Mouse (Mus musculus) kidney, postnatal 36 days (tissue): ENCODE data around the gene Scg2.
A peak's percentile ranks its signal among the peaks of the same experiment; 100 is the strongest.

Source experiments
- DNase-seq, 2 experiments: peaks; one replicate each; pipeline ENCODE4 v3.0.0; 2021 to 2022; ENCODE audit warnings: mixed read lengths in 2 of 2

Scg2 gene

GRCm38 (mm10) chr1:79439609-79440308 is at the start of gene Scg2:
Gene Scg2, minus strand, starts transcription at chr1:79440120.
- peak; percentile 65 to 91 for DNase-seq

GRCm38 (mm10) chr1:79485546-79485945 is 45.6 kb upstream of the Scg2 start:
- DNase-seq: no peak

- DNase-seq: no peak
Measured at GRCm38 (mm10) chr1:79470856-79471255, 30.9 kb upstream of the Scg2 start.

- DNase-seq: no peak
Measured at GRCm38 (mm10) chr1:79469871-79470270, 30.0 kb upstream of the Scg2 start.

GRCm38 (mm10) chr1:79466585-79466984 is 26.7 kb upstream of the Scg2 start:
- DNase-seq: no peak

GRCm38 (mm10) chr1:79458558-79458957 is 18.6 kb upstream of the Scg2 start:
- DNase-seq: no peak

GRCm38 (mm10) chr1:79454164-79454563 is 14.2 kb upstream of the Scg2 start:
- no peak for DNase-seq

- DNase-seq: no peak
Measured at GRCm38 (mm10) chr1:79452339-79452738, 12.4 kb upstream of the Scg2 start.

GRCm38 (mm10) chr1:79450343-79451021 is 10.6 kb upstream of the Scg2 start:
- no peak for DNase-seq

GRCm38 (mm10) chr1:79449943-79450342 is 10.0 kb upstream of the Scg2 start:
- no peak for DNase-seq

GRCm38 (mm10) chr1:79445586-79445985 is 5.7 kb upstream of the Scg2 start:
- no peak for DNase-seq

- no peak for DNase-seq
Measured at GRCm38 (mm10) chr1:79437755-79438154, 2.2 kb downstream of the Scg2 start.

GRCm38 (mm10) chr1:79436671-79437070 is 3.2 kb downstream of the Scg2 start:
- DNase-seq: no peak

- DNase-seq: no peak
Measured at GRCm38 (mm10) chr1:79429058-79429457, 10.9 kb downstream of the Scg2 start.

- DNase-seq: no peak
Measured at GRCm38 (mm10) chr1:79415496-79415895, 24.4 kb downstream of the Scg2 start.

- no peak for DNase-seq
Measured at GRCm38 (mm10) chr1:79406337-79406942, 33.5 kb downstream of the Scg2 start.

- DNase-seq: no peak
Measured at GRCm38 (mm10) chr1:79401090-79402012, 38.6 kb downstream of the Scg2 start.

GRCm38 (mm10) chr1:79400284-79400683 is 39.6 kb downstream of the Scg2 start:
- DNase-seq: peak in 1 of 2 experiments; percentile 13
